Mouse (Mus musculus) neutrophil, adult 65 days (primary cell): ENCODE measurements around the gene Hdac1. TPM values are rescaled to one million over a fixed set of nuclear protein-coding genes. Genes with fewer than 3 reads are reported as not detected.

Experiments used
- total RNA-seq: library from RNA; stranded (reverse); gene quantifications from 2 replicates; pipeline ENCODE4 v1.2.4, GENCODE M21; 2023

Hdac1 gene
- 62.8 and 67.8 TPM in 2 replicates for total RNA-seq

DNA sequence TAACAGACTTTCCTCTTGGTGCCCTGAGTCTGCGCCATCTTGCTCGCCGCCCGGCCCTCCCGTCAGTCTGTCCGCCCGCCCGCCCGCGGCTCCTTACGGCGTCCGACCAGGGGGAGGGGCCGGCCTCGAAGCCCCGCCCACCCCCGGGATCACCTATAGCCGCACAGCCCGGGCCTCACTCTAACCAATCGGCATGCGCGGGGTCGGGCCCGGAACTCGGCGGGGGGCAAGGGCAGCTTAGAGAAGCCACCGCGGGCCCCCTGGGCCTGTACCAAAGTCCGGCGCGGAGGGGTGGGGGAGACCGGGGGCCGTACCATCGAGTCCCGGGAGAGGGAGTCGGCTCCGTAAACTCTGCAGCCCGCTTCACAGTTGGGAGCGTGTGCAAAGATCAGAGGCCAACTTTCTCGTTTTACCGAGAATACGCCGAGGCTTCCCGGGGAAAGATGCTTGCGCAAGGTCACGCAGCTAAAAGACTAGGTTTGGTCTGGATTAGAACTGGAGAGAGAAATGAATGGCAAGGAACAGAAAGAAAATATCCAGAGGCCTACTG is at the start of gene Hdac1:
Gene Hdac1, minus strand, starts transcription at position 122 of the 550 bp plus-strand sequence.

DNA sequence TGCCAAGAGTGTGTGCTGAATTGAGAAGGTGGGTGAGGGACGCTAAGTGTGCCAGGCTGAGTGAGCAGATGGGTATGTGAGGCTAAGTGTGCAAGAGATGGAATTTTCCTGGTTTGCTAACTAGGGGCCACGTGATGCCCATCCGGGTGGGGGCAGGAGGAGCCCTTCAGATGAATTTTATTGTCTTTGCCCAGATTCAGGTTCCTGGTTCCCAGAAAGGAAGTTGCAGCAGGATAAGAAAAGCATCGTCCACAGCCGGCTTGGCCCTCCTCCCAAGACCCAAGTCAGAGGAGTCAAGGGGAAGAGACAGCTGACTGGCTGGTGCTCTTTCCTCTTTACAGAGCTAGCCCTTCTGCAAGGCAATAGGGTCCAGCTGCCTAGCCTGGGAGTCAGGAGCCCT is 36.0 kb upstream of the Hdac1 start, which contains the start of gene Fam167b:
Gene Fam167b, minus strand, starts transcription at position 84 of the 400 bp plus-strand sequence.

DNA sequence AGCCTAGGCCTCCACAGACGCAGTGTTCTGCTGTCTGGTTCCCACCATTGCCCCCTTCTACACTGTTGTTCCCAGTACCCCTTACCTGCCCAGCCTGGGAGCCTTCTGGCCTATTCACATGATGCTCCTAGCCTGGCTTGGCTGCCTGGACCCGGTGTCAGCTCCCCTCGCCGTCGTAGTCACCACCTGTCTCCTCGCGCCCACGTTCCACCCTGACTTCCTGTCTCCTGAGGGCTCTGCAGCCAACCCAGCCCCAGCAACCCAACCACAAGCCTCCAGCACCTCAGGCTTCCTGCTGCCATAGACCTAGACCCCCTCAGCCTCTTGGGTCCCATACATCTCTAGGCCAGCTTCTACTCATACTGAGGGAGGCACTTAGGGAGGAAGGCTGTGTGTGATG is 30.9 kb upstream of the Hdac1 start, which contains the start of gene Lck:
Gene Lck, minus strand, starts transcription at position 212 of the 400 bp plus-strand sequence.

DNA sequence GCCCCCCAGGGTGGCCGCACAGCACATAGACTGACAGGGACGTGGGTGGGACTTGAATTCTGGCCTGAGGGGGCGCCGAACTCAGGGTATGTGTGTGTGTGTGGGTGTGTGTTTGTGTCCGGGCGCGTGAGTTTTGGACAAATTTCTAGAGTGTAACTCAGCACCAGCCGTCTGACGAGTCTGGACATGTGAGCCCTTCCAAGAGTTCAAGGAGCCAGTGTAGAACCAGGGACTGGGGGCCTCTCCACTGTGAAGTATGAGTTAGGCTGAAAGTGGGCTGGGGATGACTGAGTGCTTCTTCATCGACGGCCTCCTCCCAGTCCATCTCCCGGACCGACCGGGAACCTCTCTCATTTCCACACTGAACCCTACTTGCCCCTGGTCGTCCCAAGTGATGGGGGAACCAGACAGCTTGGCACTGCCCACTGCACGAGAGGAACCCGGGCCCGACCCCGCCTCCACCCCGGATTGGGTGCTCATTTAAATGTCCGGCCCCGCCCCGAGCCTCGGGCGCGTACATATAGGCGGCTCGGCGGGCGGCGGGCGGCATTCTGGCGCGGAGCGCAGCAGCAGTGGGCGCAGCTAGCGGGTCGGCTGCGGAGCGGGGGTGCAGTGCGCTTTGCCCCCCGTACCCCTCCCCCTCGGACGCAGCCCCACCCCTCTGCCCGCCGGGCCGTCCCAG is 29.3 kb downstream of the Hdac1 start, which contains the start of gene Marcksl1:
Gene Marcksl1, plus strand, starts transcription at position 496 of the 682 bp plus-strand sequence.

DNA sequence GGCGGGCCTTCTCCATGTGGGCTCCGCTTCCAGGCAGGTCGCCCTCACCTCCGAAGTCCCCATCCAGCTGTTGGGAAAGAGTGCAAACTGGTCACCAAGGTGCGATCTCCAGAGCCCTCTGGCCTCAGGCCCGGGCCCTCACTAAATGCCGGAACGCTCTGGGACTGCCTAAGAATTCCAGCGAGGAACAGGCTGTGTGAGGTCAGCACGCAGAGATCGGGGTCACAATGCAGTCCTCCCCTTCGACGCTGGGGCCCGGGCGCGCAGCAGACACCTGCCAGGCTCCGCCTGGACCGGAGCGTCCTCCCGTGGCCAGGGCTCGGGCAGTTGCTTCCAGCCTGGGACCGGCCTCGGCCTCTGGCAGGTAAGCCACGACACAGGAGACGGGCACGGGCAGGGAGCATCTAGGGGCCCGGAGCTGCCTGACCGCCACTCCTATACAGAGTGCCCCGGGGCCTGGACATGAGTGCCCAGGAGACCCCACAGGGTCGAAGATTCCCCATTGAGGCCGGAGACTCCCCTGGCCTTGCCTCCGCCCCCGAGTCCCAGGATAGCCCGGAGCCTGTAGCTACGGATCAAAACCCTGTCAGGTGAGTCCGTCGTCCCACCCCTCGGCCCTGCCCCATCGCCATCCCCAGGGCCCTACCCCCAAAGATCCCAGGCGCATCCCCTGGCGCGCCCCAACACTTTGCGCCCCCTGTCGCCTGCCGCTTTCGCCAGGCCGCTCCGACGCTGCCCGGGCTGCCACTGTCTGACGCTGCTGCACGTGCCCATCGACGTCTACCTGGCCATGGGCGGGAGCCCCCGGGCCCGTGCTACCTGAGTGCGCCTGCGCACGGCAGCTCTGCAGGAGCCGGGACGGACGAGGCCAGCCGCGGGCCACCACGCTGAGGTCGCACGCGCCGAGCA is 51.3 kb downstream of the Hdac1 start, which contains the start of the genes Tssk3 and Fam229a:
Gene Tssk3, minus strand, starts transcription at position 51 of the 909 bp plus-strand sequence.
Gene Fam229a, plus strand, starts transcription at position 219 of the 909 bp plus-strand sequence.

Other genes starting within 250 kb of the Hdac1 start
- 112 and 125 TPM in 2 replicates for gene Rbbp4, start 207.3 kb downstream of the Hdac1 start, total RNA-seq
- gene Zbtb8os, start 207.0 kb downstream of the Hdac1 start, total RNA-seq: 16.3 and 19.3 TPM in 2 replicates
- gene Zbtb8a, start 164.6 kb downstream of the Hdac1 start, total RNA-seq: 0.50 and 1.4 TPM in 2 replicates
- not detected in 2 replicates for gene Zbtb8b, start 101.9 kb downstream of the Hdac1 start, total RNA-seq
- gene Bsdc1, start 81.1 kb downstream of the Hdac1 start, total RNA-seq: 106 and 151 TPM in 2 replicates
- not detected in 2 replicates for gene Tssk3, start 51.7 kb downstream of the Hdac1 start, total RNA-seq
- 1.2 and 2.2 TPM in 2 replicates for gene Fam229a, start 51.5 kb downstream of the Hdac1 start, total RNA-seq
- gene Marcksl1, start 29.1 kb downstream of the Hdac1 start, total RNA-seq: 109 and 117 TPM in 2 replicates
- gene Lck, start 30.9 kb upstream of the Hdac1 start, total RNA-seq: 0.28 and 0.82 TPM in 2 replicates
- not detected in 2 replicates for gene Fam167b, start 35.8 kb upstream of the Hdac1 start, total RNA-seq
- 52.3 and 53.7 TPM in 2 replicates for gene Eif3i, start 57.9 kb upstream of the Hdac1 start, total RNA-seq
- 72.1 and 72.3 TPM in 2 replicates for gene Tmem234, start 58.0 kb upstream of the Hdac1 start, total RNA-seq
- 1.7 TPM in 1 of 2 replicates, not detected in the other for gene Dcdc2b, start 71.5 kb upstream of the Hdac1 start, total RNA-seq
- 8.0 and 9.0 TPM in 2 replicates for gene Iqcc, start 76.4 kb upstream of the Hdac1 start, total RNA-seq
- gene Ccdc28b, start 81.2 kb upstream of the Hdac1 start, total RNA-seq: 31.0 and 39.4 TPM in 2 replicates
- gene Txlna, start 98.4 kb upstream of the Hdac1 start, total RNA-seq: 31.0 and 36.9 TPM in 2 replicates
- gene Kpna6, start 130.1 kb upstream of the Hdac1 start, total RNA-seq: 22.9 and 28.6 TPM in 2 replicates
- gene Tmem39b, start 154.1 kb upstream of the Hdac1 start, total RNA-seq: 5.8 and 6.8 TPM in 2 replicates
- gene Khdrbs1, start 199.6 kb upstream of the Hdac1 start, total RNA-seq: 72.6 and 77.9 TPM in 2 replicates